Mouse (Mus musculus) thymus, postnatal 4 days (tissue): ENCODE data around the gene Hydin.
"Not testable (repeated sequence)": the region's sequence is repeated elsewhere in the genome, so short reads cannot be mapped to it uniquely, and the experiment has no call there.

Source experiments
- DNase-seq: peaks from one replicate; pipeline ENCODE4 v3.0.0; 2021

Hydin gene

DNA sequence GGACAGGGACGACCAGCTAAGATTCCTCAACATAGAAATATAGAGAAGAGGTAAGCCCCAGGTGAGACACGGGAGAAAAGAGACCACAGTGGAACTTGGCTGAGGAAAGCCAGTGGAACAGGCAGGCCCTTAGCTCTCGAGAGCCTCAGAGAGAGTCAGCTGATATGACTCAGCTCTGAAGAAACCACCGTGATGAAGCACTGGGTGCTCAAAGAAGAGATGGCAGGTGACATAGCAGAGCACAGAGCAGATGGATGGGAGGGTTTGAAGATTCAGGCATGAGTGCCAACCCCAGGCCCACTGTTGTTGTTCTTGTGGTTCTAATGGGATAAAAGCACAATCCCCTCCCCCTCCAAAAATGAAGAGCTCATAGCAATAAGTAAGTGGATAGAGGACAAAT lies 190.6 kb downstream of the Hydin start:
- no peak for DNase-seq

DNA sequence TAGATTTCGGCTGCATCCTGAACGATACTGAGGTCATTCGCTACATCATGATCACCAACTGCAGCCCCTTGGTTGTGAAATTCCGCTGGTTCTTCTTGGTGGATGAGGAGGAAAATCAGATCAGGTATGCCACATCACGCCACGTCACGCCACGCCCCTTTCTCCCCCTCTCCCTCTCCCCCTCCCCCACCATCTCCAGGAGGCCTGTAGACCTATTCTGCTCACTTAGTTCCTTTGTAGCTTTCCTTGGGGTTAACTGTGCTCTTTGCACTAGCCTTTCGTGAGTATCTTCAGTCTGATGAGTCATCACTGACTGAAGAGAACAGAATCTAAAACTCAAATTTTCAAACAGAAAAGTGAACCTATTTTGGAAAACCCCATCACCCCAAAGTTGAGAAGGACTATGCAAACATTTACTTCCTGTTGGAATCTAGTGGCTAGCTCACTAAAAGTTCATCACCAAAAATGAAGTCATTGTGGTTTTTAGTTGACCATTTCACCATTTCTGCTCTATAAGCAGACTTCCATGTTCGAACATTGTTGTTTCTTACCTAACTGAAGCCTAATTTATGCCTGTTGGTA lies 195.9 kb downstream of the Hydin start:
- DNase-seq = no peak

DNA sequence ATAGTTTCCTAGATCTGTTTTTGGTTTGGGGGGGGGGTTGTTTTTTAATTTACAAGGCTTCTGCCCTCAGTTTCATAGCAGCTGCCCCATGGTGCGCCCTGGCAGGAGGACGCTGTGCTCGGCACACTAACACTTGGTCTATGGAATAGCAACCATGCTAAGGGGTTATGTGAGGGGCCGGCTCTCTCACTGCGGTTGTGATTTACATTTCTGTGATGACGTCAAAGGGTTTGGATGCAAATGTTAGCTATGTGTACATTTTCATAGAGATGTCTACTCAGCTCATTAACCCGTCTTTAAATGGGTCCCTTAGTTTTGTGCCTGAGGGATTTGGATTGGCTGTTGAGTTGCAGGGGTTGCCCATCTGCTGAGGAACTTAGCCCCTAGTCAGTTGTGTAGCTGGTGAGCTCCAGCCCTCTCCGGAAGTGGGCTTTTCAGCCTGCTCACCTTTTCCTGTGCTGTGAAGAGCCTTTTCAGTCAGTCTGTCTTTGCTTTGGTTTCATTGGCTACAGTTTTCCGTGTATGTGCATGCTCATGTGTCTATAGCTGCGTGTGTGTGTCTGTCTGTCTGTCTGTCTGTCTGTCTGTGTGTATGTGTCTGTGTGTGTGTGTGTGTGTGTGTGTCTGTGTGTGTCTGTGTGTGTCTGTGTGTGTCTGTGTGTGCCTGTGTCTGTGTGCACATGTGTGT lies 197.1 kb downstream of the Hydin start:
- no peak for DNase-seq

DNA sequence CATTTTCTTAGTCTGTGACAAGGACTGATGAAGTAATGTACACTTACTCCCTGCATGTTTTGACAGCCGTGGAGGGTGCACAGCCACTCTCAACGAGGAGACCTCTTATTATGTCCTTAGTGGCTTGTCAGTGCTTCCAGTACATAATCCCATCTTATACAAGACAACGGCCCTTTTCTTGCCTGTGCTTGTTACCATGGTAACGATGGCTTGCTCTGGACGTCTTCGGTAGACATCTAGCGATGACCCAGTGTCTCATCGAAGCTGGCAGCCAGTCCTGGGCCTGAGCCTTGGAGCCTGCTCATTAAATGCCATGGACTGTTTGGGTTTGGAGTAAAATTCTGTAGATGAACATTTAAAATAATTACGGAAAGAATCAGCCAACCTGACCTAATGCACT lies 198.8 kb downstream of the Hydin start:
- DNase-seq = no peak

DNA sequence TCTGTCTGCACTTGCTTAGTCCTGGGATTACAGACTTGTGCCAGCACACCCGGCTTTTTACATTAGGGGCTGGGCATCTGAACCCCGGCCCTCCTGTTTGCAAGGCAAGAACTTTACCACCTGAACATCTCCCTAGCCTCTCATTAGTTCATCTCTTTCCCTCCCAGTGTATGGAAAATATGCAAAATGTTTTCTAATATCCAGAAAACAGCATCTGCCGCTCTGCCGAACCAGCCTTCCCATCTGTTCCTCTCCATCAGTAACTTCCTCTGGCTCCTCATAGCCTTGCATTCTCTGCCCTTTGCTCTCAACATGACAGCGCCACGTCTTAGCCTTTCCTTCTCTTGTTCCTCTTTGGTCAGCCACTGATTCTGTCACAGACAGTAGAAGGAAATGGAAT lies 210.5 kb downstream of the Hydin start:
- no peak for DNase-seq

DNA sequence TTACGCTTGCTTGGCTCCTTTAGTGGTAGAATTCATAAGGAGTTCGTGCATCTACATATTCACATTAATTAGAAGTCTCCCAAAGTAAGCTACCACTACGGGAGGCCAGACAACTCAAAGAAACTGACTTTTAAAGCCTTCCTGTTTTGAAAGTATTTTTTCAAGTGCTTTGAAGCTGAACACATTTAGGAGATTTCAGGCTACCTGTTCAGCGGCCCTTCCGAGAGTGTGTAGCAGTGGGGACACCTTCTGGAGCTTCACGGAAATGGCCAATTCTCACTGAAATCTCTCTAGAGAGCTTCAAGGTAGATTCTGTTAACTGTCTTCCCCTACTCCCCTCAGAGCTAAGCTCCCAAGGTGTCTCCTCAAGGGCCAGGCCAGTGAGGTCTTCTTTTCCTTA lies 211.8 kb downstream of the Hydin start:
- DNase-seq = no peak

DNA sequence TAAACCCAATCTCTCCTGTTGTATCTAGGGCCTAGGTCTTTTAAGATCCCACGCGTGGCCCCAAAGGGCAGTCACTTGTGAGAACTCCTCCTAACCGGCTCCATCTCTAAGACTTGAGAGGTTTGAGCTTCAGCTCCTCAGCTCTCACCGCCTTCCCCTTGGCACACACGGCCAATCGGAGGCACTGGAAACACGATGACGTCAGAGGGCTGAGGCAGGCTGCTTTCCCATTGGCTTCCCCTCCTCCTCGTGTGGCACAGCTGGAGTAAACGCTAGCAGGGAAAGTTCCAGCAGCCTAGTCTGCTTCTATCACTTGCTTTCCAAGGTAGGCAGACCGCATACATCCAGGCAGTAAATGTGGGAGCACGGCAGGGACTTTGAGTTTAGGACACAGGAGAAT lies 212.6 kb downstream of the Hydin start:
- no peak for DNase-seq

DNA sequence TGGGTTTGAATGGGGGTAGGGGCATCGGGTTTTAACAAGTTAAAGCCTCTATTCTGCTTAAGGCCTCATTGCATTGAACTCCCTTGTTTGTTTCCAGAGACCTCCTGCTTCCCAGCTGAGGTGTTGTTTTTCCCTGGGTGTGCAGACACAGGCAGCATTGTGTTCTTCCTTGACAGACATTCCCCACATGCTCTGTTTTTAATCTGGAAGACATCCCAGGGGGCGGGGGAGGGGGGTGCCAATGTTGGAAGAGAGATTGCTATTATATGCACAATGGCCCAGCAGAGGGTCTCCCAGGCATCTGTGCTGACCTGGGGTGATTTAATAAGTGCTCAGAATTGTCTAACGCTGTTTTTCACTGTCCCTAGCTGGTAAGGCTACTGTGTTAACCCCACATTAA lies 215.5 kb downstream of the Hydin start:
- DNase-seq = no peak

DNA sequence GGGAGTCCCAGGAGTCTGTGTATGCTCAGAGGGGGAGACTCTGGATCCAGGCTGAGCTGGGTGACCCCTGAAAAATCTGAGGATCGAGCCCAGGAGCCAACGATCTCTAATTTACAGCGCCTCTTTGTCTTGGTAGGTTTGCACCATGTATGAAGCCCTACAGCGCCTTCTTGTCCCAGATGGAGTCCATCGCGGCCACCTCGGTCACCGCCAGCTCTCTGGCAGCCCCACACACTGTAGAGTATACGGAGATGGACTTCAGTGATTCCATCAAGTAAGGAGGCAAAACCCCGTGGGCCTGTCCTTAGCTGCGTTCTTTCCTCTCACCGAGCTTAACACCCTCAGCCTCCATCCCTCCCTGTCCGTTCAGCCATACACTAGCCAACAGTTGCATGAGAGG lies 218.5 kb downstream of the Hydin start:
- no peak for DNase-seq

DNA sequence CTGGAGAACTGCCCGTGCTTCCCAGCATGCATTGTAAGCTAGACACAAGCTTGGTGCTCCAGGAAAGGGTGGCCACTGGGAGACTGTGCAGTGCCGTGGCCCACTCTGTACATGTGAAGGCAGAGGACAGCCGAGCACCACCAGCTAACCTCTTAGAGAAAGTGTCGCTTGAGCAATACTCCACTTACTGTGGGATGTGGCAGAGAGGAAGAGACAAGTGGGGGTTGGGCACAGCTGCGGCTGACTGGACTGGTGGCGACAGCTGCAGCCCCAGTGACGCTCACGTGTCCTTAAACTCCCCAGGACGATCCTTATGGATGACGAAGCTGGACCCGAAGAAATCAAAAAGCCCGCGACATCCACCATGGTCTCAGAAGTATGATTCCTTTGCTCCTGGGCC lies 219.2 kb downstream of the Hydin start:
- no peak for DNase-seq

DNA sequence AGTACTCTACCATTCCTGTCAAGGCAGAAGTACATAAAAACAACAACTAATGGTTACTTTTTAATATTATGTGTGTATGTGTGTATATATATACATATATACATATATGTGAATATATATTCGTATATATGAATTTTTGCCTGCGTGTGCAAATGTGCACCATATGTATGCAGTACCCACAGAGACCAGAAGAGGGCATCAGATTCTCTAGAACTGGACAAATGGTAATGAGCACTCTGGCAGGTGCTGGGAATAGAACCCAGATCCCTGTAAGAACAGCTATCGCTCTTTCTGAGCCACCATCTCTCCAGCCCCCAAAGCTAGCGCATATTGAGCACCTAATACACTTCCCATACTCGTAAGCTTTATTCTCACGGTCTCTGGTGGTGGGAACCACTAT lies 220.9 kb downstream of the Hydin start:
- no peak for DNase-seq

DNA sequence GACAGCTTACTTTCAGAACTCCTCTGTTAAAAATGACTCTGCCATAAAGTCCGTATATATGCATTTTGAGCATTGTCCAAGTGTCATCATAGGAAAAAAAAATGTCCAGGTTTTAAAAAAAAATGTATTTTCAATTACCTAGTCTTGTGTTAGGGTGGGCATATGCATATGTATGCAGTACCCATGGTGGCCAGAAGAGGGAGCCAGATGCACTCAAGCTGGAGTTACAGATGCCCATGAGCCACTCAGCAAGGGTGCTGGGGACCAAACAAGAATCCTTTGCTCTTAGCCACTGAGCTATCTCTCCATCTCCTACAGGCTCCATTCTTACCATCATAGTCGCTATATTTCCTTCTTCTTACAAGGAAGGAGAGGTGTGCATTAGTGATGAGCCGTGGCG lies 222.6 kb downstream of the Hydin start:
- peak; percentile 37 for DNase-seq

DNA sequence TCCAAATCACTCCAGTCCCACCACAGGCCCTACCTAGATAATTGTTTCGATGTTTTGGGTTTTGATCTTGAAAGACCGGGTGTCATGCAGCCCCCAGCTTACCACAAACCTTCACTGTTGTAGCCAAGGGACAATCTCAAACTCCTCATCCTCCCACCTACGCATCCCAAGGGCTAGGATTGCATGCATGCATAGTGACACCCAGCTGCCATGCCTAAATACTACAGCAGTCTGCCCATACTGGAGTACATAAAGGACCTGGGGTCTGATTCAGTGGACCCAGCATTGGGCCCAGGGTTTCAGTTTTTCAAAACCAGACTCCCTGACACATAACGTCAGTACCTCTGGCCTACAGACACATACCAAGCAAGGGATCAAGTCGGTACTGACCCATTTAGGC lies 224.3 kb downstream of the Hydin start:
- no peak for DNase-seq

DNA sequence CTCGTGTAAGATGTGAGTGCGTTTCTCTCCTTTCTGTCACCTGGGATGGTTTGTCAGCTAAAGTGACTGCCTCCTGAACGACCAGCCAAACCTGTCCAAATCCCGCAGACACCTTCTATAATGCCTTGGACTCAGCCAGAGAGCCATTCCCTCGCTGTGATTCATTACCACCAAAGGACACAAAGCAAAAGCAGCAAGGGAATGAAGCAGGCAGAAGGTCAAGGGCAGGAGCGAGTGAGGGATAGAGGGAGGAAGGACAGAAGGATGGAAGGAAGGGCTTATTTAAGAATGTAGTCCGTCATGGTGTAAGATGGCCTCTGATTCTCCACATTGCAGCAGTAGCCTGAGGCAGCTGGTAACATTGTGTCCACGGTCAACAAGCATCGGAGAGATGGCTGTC lies 229.5 kb downstream of the Hydin start:
- DNase-seq = no peak

DNA sequence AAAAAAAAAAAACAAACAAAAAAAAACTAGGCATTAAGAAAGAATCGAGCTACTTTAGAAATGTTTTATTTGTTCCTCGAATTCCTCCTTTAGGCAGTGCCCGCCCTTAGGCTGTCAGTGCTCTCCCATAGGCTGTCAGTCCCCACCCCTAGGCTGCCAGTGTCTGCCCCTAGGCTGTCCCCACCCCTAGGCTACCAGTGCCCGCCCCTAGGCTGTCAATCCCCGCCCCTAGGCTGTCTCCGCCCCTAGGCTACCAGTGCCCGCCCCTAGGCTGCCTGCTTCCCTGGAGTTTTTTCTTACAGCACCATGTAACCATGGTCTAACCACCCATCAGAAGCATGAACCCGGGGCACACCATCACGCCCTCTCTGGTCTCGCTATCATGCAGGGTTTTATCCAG lies 233.5 kb downstream of the Hydin start:
- DNase-seq = peak; percentile 24

DNA sequence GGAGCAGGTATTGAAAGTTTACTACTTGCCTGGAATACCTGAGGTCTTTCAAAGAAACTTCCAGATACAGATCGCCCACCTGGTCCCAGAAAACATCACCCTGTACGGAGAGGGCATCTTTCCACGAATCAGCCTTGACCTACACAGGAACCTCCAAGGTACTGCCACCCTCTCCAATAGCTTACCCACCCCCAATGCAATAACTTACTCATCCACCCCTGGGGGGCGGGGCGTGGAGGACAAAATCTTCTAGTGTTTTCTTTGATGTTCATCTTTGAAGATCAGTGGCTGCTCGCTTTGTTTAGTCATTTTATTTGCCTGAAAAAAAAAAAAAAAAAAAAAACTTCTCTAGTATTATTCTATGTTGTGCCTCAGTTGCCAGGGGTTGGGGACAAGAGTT lies 233.9 kb downstream of the Hydin start:
- no peak for DNase-seq

DNA sequence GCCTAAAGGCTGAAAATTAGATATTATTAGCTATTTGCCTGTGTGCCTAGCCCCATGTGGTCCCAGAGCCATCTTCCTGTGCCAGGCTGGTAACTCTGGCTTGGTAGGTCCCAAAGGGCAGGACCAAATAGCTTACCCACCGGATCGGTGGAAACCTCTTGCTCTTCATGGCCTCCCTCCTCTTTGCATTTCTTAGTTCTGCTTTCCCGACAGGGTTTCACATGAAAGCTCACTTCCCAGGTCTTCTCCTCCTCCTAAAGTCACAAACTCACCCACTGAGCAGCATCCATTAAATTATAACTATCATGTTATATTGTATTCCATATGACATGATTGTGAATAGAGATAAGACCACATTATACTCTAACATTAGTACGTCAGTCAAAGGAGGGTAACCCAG lies 234.6 kb downstream of the Hydin start:
- no peak for DNase-seq

DNA sequence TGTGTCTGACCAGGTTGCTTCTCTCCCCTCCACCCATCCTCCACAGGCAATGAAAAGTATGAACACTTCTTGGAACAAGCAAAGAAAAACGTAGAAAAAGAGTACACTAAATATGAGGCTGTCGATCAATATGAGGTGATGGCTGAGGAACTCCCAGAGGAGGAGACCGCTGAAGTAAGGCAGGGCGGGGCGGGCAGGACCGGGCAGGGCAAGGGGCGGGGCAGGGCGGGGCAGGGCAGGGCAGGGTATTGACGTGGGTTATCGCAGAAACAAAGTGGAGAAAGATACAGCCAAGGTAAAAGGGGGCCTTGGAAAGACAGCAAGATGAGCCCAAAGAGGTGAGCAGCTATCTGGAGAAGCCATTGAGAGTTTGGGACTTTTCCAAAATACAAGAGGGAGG lies 236.1 kb downstream of the Hydin start:
- no peak for DNase-seq

DNA sequence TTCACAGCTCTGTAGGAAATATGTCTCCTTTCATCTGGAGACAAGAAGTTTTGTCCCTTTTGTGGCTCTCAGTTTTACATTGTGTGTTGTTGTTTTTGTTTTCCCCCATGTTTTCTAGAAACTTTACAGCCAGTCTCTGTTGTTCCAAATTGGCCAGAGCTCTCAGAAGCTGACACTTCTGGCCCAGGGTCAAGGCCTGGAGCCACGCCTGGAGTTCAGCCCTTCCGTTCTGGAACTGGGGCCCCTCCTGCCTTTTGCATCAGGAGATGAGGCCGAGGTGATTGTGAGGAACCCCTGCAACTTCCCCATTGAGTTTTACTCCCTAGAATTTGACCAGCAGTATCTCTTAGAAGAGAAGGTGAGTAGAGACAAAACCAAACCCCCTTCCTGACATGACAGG lies 242.0 kb downstream of the Hydin start:
- no peak for DNase-seq

DNA sequence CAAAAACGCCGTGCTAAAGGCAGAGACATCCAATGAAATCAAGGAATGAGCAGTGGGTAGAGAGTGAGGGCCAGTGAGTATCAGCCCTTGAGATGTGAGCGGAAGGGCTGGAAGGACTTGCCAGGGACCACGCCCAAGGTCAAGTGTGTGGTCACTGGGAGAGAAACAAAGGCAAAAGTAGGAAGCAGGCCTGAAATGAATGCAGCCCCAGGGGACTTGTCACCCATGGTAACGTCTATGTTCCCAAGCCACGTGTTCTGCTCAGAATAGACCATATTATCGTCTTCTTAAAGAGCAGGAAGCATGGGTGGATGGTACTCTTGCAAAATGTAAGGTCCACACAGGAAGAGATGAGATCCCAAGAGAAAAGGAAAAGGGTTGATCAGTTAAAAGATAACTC lies 253.0 kb downstream of the Hydin start:
- DNase-seq = no peak

DNA sequence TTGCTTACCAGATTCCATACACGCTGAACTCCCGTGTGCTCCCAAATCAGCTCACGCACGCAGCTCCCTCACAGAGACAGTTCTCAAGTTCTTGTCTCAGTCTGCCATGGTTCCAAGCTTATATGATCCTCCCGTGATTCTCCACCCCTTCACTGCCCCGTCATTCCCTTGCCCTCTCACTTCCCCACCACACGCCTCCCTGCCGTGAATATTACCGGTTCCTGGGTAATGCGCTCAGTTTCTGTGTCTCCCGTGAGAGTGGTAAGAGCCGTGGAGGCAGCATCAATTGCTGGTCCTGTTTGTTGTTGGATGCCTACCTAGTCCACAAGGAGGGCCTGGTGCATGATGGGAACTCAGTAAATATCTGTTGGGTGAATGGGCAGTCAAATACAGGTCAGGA lies 255.1 kb downstream of the Hydin start:
- no peak for DNase-seq

DNA sequence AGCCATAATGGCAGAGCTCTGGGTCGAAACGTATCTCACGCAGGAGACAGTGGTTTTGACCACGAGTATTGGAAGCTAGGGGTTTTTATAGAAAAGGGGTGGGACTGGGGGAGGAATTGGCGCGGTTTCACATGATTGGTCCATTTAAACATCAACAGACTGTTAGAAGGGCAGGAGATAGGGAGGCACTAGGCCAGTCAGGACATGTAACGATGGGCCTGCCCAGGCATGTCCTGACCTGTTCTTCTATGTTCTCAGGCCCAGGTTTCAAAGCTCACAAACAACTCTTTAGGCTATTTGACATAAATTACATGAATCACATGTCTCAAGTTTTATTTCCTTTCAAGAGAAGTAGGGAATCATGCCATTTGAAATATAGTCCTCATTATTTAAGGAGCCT lies 255.7 kb downstream of the Hydin start:
- not testable (repeated sequence) for DNase-seq

DNA sequence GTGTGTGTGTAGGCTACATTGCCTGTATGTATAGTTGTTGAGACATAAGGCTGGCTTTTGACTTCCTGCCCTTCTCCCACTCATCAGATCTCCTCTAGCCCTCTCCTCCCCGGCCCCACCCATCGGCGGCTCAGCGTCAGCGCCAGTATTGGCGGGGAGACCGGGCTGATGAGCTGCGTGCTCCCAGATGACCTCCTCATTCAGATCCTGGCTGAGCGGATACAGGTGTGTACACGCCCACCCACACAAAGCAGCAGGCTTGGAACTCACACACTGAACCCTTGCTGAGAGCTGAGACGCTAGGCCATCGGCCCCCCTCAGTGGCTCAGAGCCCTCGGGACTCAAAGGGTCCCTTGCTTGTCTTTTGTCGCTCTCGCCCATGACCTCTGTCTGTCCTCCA lies 256.2 kb downstream of the Hydin start:
- DNase-seq = no peak

DNA sequence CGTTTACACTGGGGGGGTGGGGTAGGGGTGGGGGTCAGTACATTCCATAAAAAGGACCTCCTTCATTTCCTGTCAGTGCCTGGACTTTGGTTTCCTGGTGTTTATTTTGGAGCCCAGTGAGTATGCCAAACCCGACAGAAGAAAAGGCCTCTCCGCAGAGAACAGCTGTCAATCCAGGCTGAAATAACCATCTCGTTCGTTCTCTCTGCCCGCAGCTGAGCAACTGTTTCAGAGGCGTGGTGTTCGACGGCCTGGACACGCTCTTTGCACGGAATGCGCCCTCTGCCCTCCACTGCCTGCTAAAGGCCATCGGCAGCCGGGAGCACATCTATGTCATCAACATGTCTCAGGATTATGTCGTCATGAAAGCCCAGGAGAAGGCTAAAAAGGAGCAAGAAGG lies 258.5 kb downstream of the Hydin start:
- no peak for DNase-seq

DNA sequence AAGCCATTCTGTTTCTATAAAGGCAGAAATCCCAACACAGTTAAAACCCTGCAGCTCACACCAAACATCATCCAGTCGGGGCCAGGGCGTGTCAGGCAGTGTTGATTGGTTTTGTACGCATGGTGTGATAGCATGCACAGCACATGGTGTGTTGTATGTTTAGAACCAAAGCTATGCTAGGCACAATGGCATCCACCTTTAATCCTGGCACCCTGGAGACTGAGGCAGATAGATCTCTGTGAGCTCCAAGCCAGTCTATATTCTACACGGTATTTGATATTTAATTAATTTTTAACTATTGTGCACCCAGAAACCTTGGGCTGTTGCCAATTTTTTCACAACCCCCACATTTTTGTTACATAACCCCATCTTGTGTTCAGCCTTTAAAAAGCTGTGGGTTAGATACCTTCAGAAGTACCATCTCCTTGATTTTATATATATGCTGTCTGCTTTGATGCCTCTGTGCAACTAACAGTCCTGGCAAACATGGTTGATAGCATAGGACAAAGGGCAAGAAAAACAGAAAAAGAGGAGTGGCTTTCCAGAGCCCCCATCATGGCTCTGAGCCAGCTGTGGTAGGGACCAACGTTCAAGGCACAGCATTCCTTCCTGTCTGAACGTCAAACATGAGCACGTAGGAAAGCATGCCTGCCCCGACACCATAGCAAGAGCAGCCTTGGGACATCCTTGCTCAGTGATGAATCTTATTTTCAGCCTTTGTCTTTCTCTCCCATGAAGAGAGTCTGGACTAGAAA lies 263.4 kb downstream of the Hydin start:
- no peak for DNase-seq
